ENCODE assay signal across 8 mouse cellular contexts in genomic region chr6:125096597-125097345, GRCm38 (mm10). TPM values are rescaled to one million over a fixed set of nuclear protein-coding genes. Genes with fewer than 3 reads are reported as not detected.
A peak's percentile ranks its signal among the peaks of the same experiment; 100 is the strongest.
DNase-seq lines count a peak whose midpoint lies in the region; ATAC-seq and TF ChIP-seq lines count a peak whose summit lies in the region.

No protein-coding gene starts in this region.

- no peaks in the 10 kb centered on the region for H3K9me3 ChIP-seq in CH12.LX (replicated peaks; ENCODE audit: low read length)
- H3K9me3 ChIP-seq in embryonic facial prominence, embryonic 15.5 days (replicated peaks): no peaks in the 10 kb centered on the region
- H3K9me3 ChIP-seq in heart, postnatal 0 days (replicated peaks; ENCODE audit: control insufficient read depth, low read length): no peaks in the 10 kb centered on the region

- TF ChIP-seq EP300 in CH12.LX (IDR thresholded peaks at IDR 0.05; ENCODE audit: low read length): no peak
- TF ChIP-seq EP300 in heart, postnatal 0 days (IDR thresholded peaks at IDR 0.05; ENCODE audit: low read depth): no peak

- TF ChIP-seq POLR2A in CH12.LX (IDR thresholded peaks at IDR 0.05; ENCODE audit: low read depth, low read length): no peak

- peak; percentile 54 for DNase-seq in CH12.LX (ENCODE audit: extremely low read depth)
- peak; percentile 69 for DNase-seq in adrenal gland, adult 8-10 months
- DNase-seq in heart, postnatal 0 days (ENCODE audit: low spot score): peak; percentile 52
- DNase-seq in kidney, postnatal 36 days: peak; percentile 71 to 85
- DNase-seq in lung, postnatal 25 days (ENCODE audit: low spot score): peak; percentile 58
- DNase-seq in retina, postnatal 7 days (ENCODE audit: low read depth, low spot score): peak; percentile 49
- DNase-seq in urinary bladder, postnatal 25 days (ENCODE audit: low spot score): peak; percentile 40

- peak overlapping the region; percentile 86 for H3K4me2 ChIP-seq in CH12.LX (ENCODE audit: insufficient read depth, low read depth, poor library complexity, severe bottlenecking)
- peak overlapping the region; percentile 64 for H3K4me2 ChIP-seq in embryonic facial prominence, embryonic 15.5 days (replicated peaks)
- peak overlapping the region; percentile 97 for H3K4me2 ChIP-seq in heart, postnatal 0 days (ENCODE audit: low read depth, low read length)

- no peak for TF ChIP-seq CTCF in CH12.LX (conservative IDR thresholded peaks at IDR 0.05 in 1 of 2, IDR thresholded peaks at IDR 0.05 in 1 of 2; ENCODE audit: low read depth in 2 of 2, low read length in 2 of 2)
- no peak for TF ChIP-seq CTCF in heart, postnatal 0 days (IDR thresholded peaks at IDR 0.05; ENCODE audit: low read depth)

- peak overlapping the region; percentile 43 for H3K27ac ChIP-seq in CH12.LX (ENCODE audit: insufficient read depth, low read depth)
- H3K27ac ChIP-seq in embryonic facial prominence, embryonic 15.5 days (replicated peaks): peak overlapping the region; percentile 96
- H3K27ac ChIP-seq in heart, postnatal 0 days (ENCODE audit: low read depth): peak overlapping the region; percentile 97

- no peak for TF ChIP-seq RAD21 in CH12.LX (IDR thresholded peaks at IDR 0.05; ENCODE audit: low read depth, low read length)

- H3K4me1 ChIP-seq in CH12.LX (ENCODE audit: control insufficient read depth in 1 of 2, insufficient read depth in 2 of 2): peaks cover 16 to 35% of the 10 kb centered on the region in 2 experiments
- H3K4me1 ChIP-seq in embryonic facial prominence, embryonic 15.5 days: peaks cover 38% of the 10 kb centered on the region
- H3K4me1 ChIP-seq in heart, postnatal 0 days (ENCODE audit: control insufficient read depth, insufficient read depth): peaks cover 31% of the 10 kb centered on the region

- WGBS in embryonic facial prominence, embryonic 15.5 days: under 1% methylated on average over 41 of the region's 44 CpGs
- under 1% methylated on average over 29 of the region's 44 CpGs for WGBS in heart, postnatal 0 days

- peaks cover 42% of the 10 kb centered on the region for H3K79me2 ChIP-seq in CH12.LX (replicated peaks; ENCODE audit: control insufficient read depth, extremely low read depth, insufficient read depth, poor library complexity, severe bottlenecking)

- no peaks in the 10 kb centered on the region for H3K27me3 ChIP-seq in CH12.LX (replicated peaks)
- no peaks in the 10 kb centered on the region for H3K27me3 ChIP-seq in embryonic facial prominence, embryonic 15.5 days
- no peaks in the 10 kb centered on the region for H3K27me3 ChIP-seq in heart, postnatal 0 days (ENCODE audit: control insufficient read depth, insufficient read depth, low read length)

- peak overlapping the region; percentile 88 for H3K9ac ChIP-seq in CH12.LX (ENCODE audit: insufficient read depth, low read depth)
- peak overlapping the region; percentile 82 for H3K9ac ChIP-seq in embryonic facial prominence, embryonic 15.5 days
- H3K9ac ChIP-seq in heart, postnatal 0 days (replicated peaks; ENCODE audit: low read depth, low read length): peak overlapping the region; percentile 92

- ATAC-seq in embryonic facial prominence, embryonic 15.5 days (ENCODE audit: insufficient number of reproducible peaks, low FRiP score, low TSS enrichment, low read depth): peak; percentile 36
- peak; percentile 59 for ATAC-seq in heart, postnatal 0 days (ENCODE audit: insufficient read depth, low read depth)

- in situ Hi-C loops in CH12.LX (cut with MboI; ENCODE audit: low pct_ligation_motif_present, low pct_unique_long_range_greater_than_20kb, low sequenced_read_pairs): loop anchor here (10.0 kb wide), 1 partner anchor 52 kb away; the partner anchor contains the start of gene Acrbp

- H3K36me3 ChIP-seq in CH12.LX (replicated peaks in 1 of 2; ENCODE audit: control insufficient read depth in 1 of 2, insufficient read depth in 1 of 2, low read length in 1 of 2): peaks cover 39 to 43% of the 10 kb centered on the region in 2 experiments
- peaks cover 25% of the 10 kb centered on the region for H3K36me3 ChIP-seq in embryonic facial prominence, embryonic 15.5 days
- H3K36me3 ChIP-seq in heart, postnatal 0 days (replicated peaks; ENCODE audit: control insufficient read depth, insufficient read depth, low read length): peaks cover 33% of the 10 kb centered on the region

- peak overlapping the region; percentile 93 to 98 (median 94) for H3K4me3 ChIP-seq in CH12.LX (replicated peaks in 1 of 3; ENCODE audit: low read depth in 2 of 3, low read length in 2 of 3, poor library complexity in 1 of 3)
- H3K4me3 ChIP-seq in embryonic facial prominence, embryonic 15.5 days (replicated peaks): peak overlapping the region; percentile 86
- peak overlapping the region; percentile 75 for H3K4me3 ChIP-seq in heart, postnatal 0 days (ENCODE audit: low read depth, low read length)

- dilution Hi-C loops in CH12.LX (cut with MboI; ENCODE audit: extremely low pct_ligation_motif_present, extremely low pct_unique_long_range_greater_than_20kb, low sequenced_read_pairs): no loop called here

TF ChIP-seq in CH12.LX, 34 proteins besides CTCF, POLR2A, EP300 and RAD21:
- TF ChIP-seq CHD2 (IDR thresholded peaks at IDR 0.05; ENCODE audit: low read length) (peak; percentile 66), MAZ (IDR thresholded peaks at IDR 0.05; ENCODE audit: low read depth, low read length) (0 out of 2 replicates have a peak, but pooled peaks have one; percentile 40), MAFK (IDR thresholded peaks at IDR 0.05; ENCODE audit: insufficient replicate concordance, low read length) (no peak)

RNA-seq across cellular contexts. Expression of gene Chd4, which starts 1.0 kb away (rescaled TPM):
- total RNA-seq in CH12.LX (2012; rRNA removed) (165 and 174 TPM in 2 replicates), CH12.LX (2014; rRNA removed) (72.7 and 86.0 TPM in 2 replicates)
- polyA plus RNA-seq in CH12.LX (2012; ENCODE audit: insufficient read length, low read depth): 200 and 225 TPM in 2 replicates
- 100 to 1,000 TPM; 140 to 272 (median 202) TPM for total RNA-seq in adrenal gland, adult 8-10 months (2022)
- polyA plus RNA-seq in embryonic facial prominence, embryonic 15.5 days (2015; fragmentation: Nextera tagmentation; extraction: Ambion mirVana): 70.8 and 77.0 TPM in 2 replicates
- 82.2 and 98.0 TPM in 2 replicates for total RNA-seq in heart, postnatal 0 days (2014; rRNA removed; ENCODE audit: low replicate concordance)
- 55.5 and 58.1 TPM in 2 replicates for polyA plus RNA-seq in heart, postnatal 0 days (2015; fragmentation: Nextera tagmentation; extraction: Ambion mirVana)

RNA-seq across cellular contexts. Expression of gene Lpar5, which starts 29.1 kb away (rescaled TPM):
- total RNA-seq in CH12.LX (2012; rRNA removed) (4.4 and 4.5 TPM in 2 replicates), CH12.LX (2014; rRNA removed) (3.3 and 4.8 TPM in 2 replicates)
- polyA plus RNA-seq in CH12.LX (2012; ENCODE audit: insufficient read length, low read depth): 14.4 and 25.9 TPM in 2 replicates
- 1 to 10 TPM in 1 of 4 experiments, under 1 TPM in 3; 0.73 to 1.3 (median 0.83) TPM for total RNA-seq in adrenal gland, adult 8-10 months (2022)
- polyA plus RNA-seq in embryonic facial prominence, embryonic 15.5 days (2015; fragmentation: Nextera tagmentation; extraction: Ambion mirVana): 3.6 and 5.4 TPM in 2 replicates
- total RNA-seq in heart, postnatal 0 days (2014; rRNA removed; ENCODE audit: low replicate concordance): not detected in 2 replicates
- 0.12 TPM in 1 of 2 replicates, not detected in the other for polyA plus RNA-seq in heart, postnatal 0 days (2015; fragmentation: Nextera tagmentation; extraction: Ambion mirVana)

RNA-seq across cellular contexts. Expression of gene Nop2, which starts 34.9 kb away (rescaled TPM):
- total RNA-seq in CH12.LX (2012; rRNA removed) (128 and 188 TPM in 2 replicates), CH12.LX (2014; rRNA removed) (154 TPM in 2 replicates)
- polyA plus RNA-seq in CH12.LX (2012; ENCODE audit: insufficient read length, low read depth): 175 and 179 TPM in 2 replicates
- 10 to 100 TPM; 41.6 to 48.8 (median 43.4) TPM for total RNA-seq in adrenal gland, adult 8-10 months (2022)
- polyA plus RNA-seq in embryonic facial prominence, embryonic 15.5 days (2015; fragmentation: Nextera tagmentation; extraction: Ambion mirVana): 57.5 and 58.3 TPM in 2 replicates
- 21.4 and 22.9 TPM in 2 replicates for total RNA-seq in heart, postnatal 0 days (2014; rRNA removed; ENCODE audit: low replicate concordance)
- polyA plus RNA-seq in heart, postnatal 0 days (2015; fragmentation: Nextera tagmentation; extraction: Ambion mirVana): 20.6 and 25.3 TPM in 2 replicates

RNA-seq across cellular contexts. Expression of gene Acrbp, which starts 47.3 kb away (rescaled TPM):
- total RNA-seq in CH12.LX (2012; rRNA removed): 3.1 and 3.3 TPM in 2 replicates
- 1.1 and 1.7 TPM in 2 replicates for total RNA-seq in CH12.LX (2014; rRNA removed)
- polyA plus RNA-seq in CH12.LX (2012; ENCODE audit: insufficient read length, low read depth): 4.0 and 4.9 TPM in 2 replicates
- total RNA-seq in adrenal gland, adult 8-10 months (2022): 10 to 100 TPM in 1 of 4 experiments, 1 to 10 TPM in 3; 6.9 to 12.1 (median 9.1) TPM
- 12.5 and 18.4 TPM in 2 replicates for polyA plus RNA-seq in embryonic facial prominence, embryonic 15.5 days (2015; fragmentation: Nextera tagmentation; extraction: Ambion mirVana)
- total RNA-seq in heart, postnatal 0 days (2014; rRNA removed; ENCODE audit: low replicate concordance): 2.6 and 6.0 TPM in 2 replicates
- polyA plus RNA-seq in heart, postnatal 0 days (2015; fragmentation: Nextera tagmentation; extraction: Ambion mirVana): 2.2 and 2.7 TPM in 2 replicates

RNA-seq across cellular contexts. Expression of gene Iffo1, which starts 48.3 kb away (rescaled TPM):
- 6.7 and 7.6 TPM in 2 replicates for total RNA-seq in CH12.LX (2012; rRNA removed)
- 3.3 and 4.0 TPM in 2 replicates for total RNA-seq in CH12.LX (2014; rRNA removed)
- polyA plus RNA-seq in CH12.LX (2012; ENCODE audit: insufficient read length, low read depth): 7.0 and 8.2 TPM in 2 replicates
- total RNA-seq in adrenal gland, adult 8-10 months (2022): 10 to 100 TPM; 15.2 to 60.0 (median 37.1) TPM
- polyA plus RNA-seq in embryonic facial prominence, embryonic 15.5 days (2015; fragmentation: Nextera tagmentation; extraction: Ambion mirVana): 30.3 and 37.6 TPM in 2 replicates
- 10.6 and 41.9 TPM in 2 replicates for total RNA-seq in heart, postnatal 0 days (2014; rRNA removed; ENCODE audit: low replicate concordance)
- 10.5 and 12.3 TPM in 2 replicates for polyA plus RNA-seq in heart, postnatal 0 days (2015; fragmentation: Nextera tagmentation; extraction: Ambion mirVana)

Comparison
In these comparisons a context has a peak if more than half of its experiments do, and no peak if none do; other contexts are left out.
1. Peak in every context shown above with its lines: DNase-seq, ATAC-seq, H3K4me3 ChIP-seq and H3K27ac ChIP-seq.
2. H3K27ac ChIP-seq: peak in every context shown above with its lines; median percentile 97 in heart, postnatal 0 days; 96 in embryonic facial prominence, embryonic 15.5 days; 43 in CH12.LX.